Mouse (Mus musculus) kidney, postnatal 4 days (tissue): ENCODE results near the gene Cacnb3.

ENCODE experiments used
- DNase-seq, 2 experiments: peaks; one replicate each; pipeline ENCODE4 v3.0.0; 2021; ENCODE audit warnings: mixed read lengths in 2 of 2

The Cacnb3 gene

GRCm38 (mm10) chr15:98677977-98678376 lies 47.3 kb downstream of the Cacnb3 start:
- no peak for DNase-seq

DNA sequence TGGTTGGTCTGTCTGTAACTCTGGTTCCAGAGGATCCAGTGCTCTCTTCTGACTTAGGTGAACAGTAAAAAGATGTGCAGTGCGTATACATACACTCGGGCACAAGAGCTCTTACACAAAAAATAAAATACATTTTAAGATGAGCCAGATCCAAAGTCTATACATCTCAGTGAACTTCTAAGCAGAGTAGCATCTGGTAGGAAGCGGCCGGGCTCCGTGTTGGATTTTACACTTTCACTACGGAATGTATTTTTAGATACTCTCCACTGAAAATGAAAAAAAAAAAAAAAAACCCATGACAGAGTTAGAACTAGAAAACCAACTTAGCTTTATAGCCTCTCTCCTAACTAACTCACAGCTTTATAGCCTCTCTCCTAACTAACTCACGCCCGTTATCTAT lies 50.0 kb downstream of the Cacnb3 start:
- no peak for DNase-seq

DNA sequence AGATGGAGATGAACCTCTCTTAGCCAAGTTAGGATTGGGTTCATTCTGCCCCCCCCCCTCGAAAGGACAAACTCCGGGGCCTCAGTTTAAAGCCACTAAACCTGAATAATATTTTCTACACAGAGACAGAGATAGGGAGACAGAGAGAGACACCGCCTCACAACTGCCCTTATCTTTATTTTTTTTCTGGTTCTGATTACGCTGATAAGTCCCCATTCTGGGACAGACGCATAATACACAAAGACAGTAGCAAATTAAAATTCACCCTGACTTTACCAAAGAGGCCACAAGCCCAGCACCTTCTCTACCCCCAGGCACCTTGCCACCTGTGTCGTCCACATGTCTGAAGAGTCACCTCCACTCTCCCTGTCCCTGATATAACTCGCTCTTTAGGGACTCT lies 51.0 kb downstream of the Cacnb3 start:
- DNase-seq = no peak

GRCm38 (mm10) chr15:98683177-98683576 lies 52.5 kb downstream of the Cacnb3 start:
- no peak for DNase-seq

- DNase-seq = no peak
These were observed 53.1 kb downstream of the Cacnb3 start for GRCm38 (mm10) chr15:98683746-98684145.

- DNase-seq = peak in 1 of 2 experiments; percentile 46
These were observed 55.3 kb downstream of the Cacnb3 start for GRCm38 (mm10) chr15:98685926-98686325.

GRCm38 (mm10) chr15:98689682-98690081 lies 59.0 kb downstream of the Cacnb3 start:
- no peak for DNase-seq

DNA sequence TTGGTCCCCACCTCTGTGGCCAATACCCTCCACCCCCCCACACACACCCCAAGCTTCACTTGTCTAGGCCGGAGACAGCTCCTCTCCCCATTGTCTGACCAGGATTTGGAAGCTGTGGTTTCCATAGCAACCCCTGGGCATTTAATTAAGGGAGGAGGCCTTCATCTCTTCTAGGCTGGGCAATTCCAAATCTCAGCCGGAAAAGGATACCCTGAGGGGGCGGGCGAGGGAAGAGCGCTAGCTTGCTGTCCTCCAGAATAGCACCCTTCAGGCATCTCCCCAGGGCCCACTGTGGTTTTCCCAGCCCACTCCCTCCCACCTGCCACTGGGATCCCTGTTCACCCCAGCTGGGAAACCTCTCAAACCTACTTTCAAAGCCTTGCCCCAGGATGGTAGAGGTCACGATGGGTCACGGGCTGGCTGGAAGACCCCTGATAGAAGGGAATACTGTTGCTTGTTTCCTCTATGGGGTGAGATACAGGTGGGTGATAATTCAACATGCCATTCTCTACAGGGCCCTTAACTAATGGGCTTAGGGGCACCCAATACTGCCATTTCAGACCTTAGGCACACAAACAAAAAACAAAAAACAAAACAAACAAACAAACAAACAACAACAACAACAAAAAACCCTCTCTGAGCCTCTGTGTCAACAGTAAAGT lies 61.0 kb downstream of the Cacnb3 start:
- DNase-seq = peak in 1 of 2 experiments; percentile 33

- DNase-seq = peak; percentile 62 to 70
These were observed 61.6 kb downstream of the Cacnb3 start for GRCm38 (mm10) chr15:98692171-98692715.
